Mouse (Mus musculus): ENCODE measurements around the gene Gnai3. TPM values are rescaled to one million over a fixed set of nuclear protein-coding genes. Genes with fewer than 3 reads are reported as not detected.

Gnai3 gene
- total RNA-seq, 2 experiments from 2014 or later, result 10.2 to 14.7 TPM

- peak; percentile 90 for DNase-seq (ENCODE audit: low spot score)
Observed at GRCm38 (mm10) chr3:108164807-108165206, 18.9 kb upstream of the Gnai3 start.

GRCm38 (mm10) chr3:108164091-108164490 is 18.1 kb upstream of the Gnai3 start:
- no peak for DNase-seq (ENCODE audit: low spot score)

GRCm38 (mm10) chr3:108158383-108159037 is 12.6 kb upstream of the Gnai3 start:
- DNase-seq (ENCODE audit: low spot score), result peak; percentile 55

GRCm38 (mm10) chr3:108154656-108155055 is 8.7 kb upstream of the Gnai3 start, which contains the start of gene Gpr61:
Gpr61 (minus strand) TSS chr3:108154882.
- no peak for DNase-seq (ENCODE audit: low spot score)

- DNase-seq (ENCODE audit: low spot score), result no peak
Observed at GRCm38 (mm10) chr3:108152290-108152689, 6.3 kb upstream of the Gnai3 start.

- peak; percentile 89 for DNase-seq (ENCODE audit: low spot score)
Observed at GRCm38 (mm10) chr3:108147386-108148235, 1.7 kb upstream of the Gnai3 start.

GRCm38 (mm10) chr3:108146671-108147070 is 725 bp upstream of the Gnai3 start:
- DNase-seq (ENCODE audit: low spot score), result no peak

- no peak for DNase-seq (ENCODE audit: low spot score)
Observed at GRCm38 (mm10) chr3:108140786-108141185, 5.2 kb downstream of the Gnai3 start.

GRCm38 (mm10) chr3:108139113-108139512 is 6.8 kb downstream of the Gnai3 start:
- DNase-seq (ENCODE audit: low spot score), result no peak

GRCm38 (mm10) chr3:108134701-108135100 is 11.2 kb downstream of the Gnai3 start:
- no peak for DNase-seq (ENCODE audit: low spot score)

GRCm38 (mm10) chr3:108132484-108132883 is 13.5 kb downstream of the Gnai3 start:
- no peak for DNase-seq (ENCODE audit: low spot score)

GRCm38 (mm10) chr3:108131821-108132220 is 14.1 kb downstream of the Gnai3 start:
- peak; percentile 18 for DNase-seq (ENCODE audit: low spot score)

GRCm38 (mm10) chr3:108131216-108131615 is 14.7 kb downstream of the Gnai3 start:
- no peak for DNase-seq (ENCODE audit: low spot score)

GRCm38 (mm10) chr3:108129804-108130203 is 16.1 kb downstream of the Gnai3 start:
- no peak for DNase-seq (ENCODE audit: low spot score)

- DNase-seq (ENCODE audit: low spot score), result no peak
Observed at GRCm38 (mm10) chr3:108129367-108129766, 16.6 kb downstream of the Gnai3 start.

- DNase-seq (ENCODE audit: low spot score), result no peak
Observed at GRCm38 (mm10) chr3:108128520-108128919, 17.4 kb downstream of the Gnai3 start.

- no peak for DNase-seq (ENCODE audit: low spot score)
Observed at GRCm38 (mm10) chr3:108126327-108126726, 19.6 kb downstream of the Gnai3 start.

- no peak for DNase-seq (ENCODE audit: low spot score)
Observed at GRCm38 (mm10) chr3:108124131-108124530, 21.8 kb downstream of the Gnai3 start.

GRCm38 (mm10) chr3:108123242-108123641 is 22.7 kb downstream of the Gnai3 start:
- DNase-seq (ENCODE audit: low spot score), result no peak

GRCm38 (mm10) chr3:108121101-108121500 is 24.8 kb downstream of the Gnai3 start:
- no peak for DNase-seq (ENCODE audit: low spot score)

- DNase-seq (ENCODE audit: low spot score), result no peak
Observed at GRCm38 (mm10) chr3:108117465-108117864, 28.5 kb downstream of the Gnai3 start.

GRCm38 (mm10) chr3:108113591-108114289 is 32.2 kb downstream of the Gnai3 start:
- no peak for DNase-seq (ENCODE audit: low spot score)

All from gastrocnemius, adult 18-20 months (tissue).